Mouse (Mus musculus): ENCODE measurements around the gene 2410004P03Rik.

- TF ChIP-seq CTCF (IDR thresholded peaks at IDR 0.05; ENCODE audit: insufficient read depth, low read length): no peak
- TF ChIP-seq POLR2A (IDR thresholded peaks at IDR 0.05; ENCODE audit: borderline replicate concordance, extremely low read depth, low read depth, low read length): no peak
Observed at GRCm38 (mm10) chr12:17024554-17025110, 13.1 kb upstream of the 2410004P03Rik start.

Data from lung, adult 2 months (tissue).